Mouse (Mus musculus): ENCODE data around the gene Zfp949.
"Not testable (repeated sequence)": the region's sequence is repeated elsewhere in the genome, so short reads cannot be mapped to it uniquely, and the experiment has no call there.

Gene Zfp949

GRCm38 (mm10) chr9:88545534-88545933, 2.3 kb upstream of the Zfp949 start:
- DNase-seq, result peak; percentile 31

- no peak for DNase-seq
These were observed 1.7 kb upstream of the Zfp949 start for GRCm38 (mm10) chr9:88546166-88546565.

- no peak for DNase-seq
These were observed 1.2 kb upstream of the Zfp949 start for GRCm38 (mm10) chr9:88546657-88547056.

- DNase-seq, result no peak
These were observed 550 bp upstream of the Zfp949 start for GRCm38 (mm10) chr9:88547270-88547669.

- DNase-seq, result no peak
These were observed 760 bp downstream of the Zfp949 start for GRCm38 (mm10) chr9:88548614-88548945.

GRCm38 (mm10) chr9:88553071-88553470, 5.3 kb downstream of the Zfp949 start:
- DNase-seq, result no peak

- DNase-seq, result no peak
These were observed 10.3 kb downstream of the Zfp949 start for GRCm38 (mm10) chr9:88558146-88558545.

- DNase-seq, result not testable (repeated sequence)
These were observed 13.7 kb downstream of the Zfp949 start for GRCm38 (mm10) chr9:88561476-88561875.

GRCm38 (mm10) chr9:88570471-88570870, 22.7 kb downstream of the Zfp949 start:
- not testable (repeated sequence) for DNase-seq

- DNase-seq, result not testable (repeated sequence)
These were observed 32.8 kb downstream of the Zfp949 start, which contains the start of gene Trim43a for GRCm38 (mm10) chr9:88580591-88580990. Gene Trim43a (plus strand): TSS chr9:88580891.

GRCm38 (mm10) chr9:88593708-88594107, 45.9 kb downstream of the Zfp949 start:
- DNase-seq, result not testable (repeated sequence)

GRCm38 (mm10) chr9:88599206-88600162, 51.7 kb downstream of the Zfp949 start:
- DNase-seq, result peak; percentile 100

Measured in right cerebral cortex, postnatal 14 days (tissue).